Mouse (Mus musculus) yolk sac, embryonic 10.5 days (tissue): ENCODE measurements around the gene Traf3ip1.
A peak's percentile ranks its signal among the peaks of the same experiment; 100 is the strongest.

Experiments
- DNase-seq: peaks from one replicate; pipeline ENCODE4 v3.0.0-alpha.2; 2017; ENCODE audit warnings: low spot score

Traf3ip1 gene

GRCm38 (mm10) chr1:91533961-91534723 is 39.7 kb downstream of the Traf3ip1 start:
- no peak for DNase-seq

DNA sequence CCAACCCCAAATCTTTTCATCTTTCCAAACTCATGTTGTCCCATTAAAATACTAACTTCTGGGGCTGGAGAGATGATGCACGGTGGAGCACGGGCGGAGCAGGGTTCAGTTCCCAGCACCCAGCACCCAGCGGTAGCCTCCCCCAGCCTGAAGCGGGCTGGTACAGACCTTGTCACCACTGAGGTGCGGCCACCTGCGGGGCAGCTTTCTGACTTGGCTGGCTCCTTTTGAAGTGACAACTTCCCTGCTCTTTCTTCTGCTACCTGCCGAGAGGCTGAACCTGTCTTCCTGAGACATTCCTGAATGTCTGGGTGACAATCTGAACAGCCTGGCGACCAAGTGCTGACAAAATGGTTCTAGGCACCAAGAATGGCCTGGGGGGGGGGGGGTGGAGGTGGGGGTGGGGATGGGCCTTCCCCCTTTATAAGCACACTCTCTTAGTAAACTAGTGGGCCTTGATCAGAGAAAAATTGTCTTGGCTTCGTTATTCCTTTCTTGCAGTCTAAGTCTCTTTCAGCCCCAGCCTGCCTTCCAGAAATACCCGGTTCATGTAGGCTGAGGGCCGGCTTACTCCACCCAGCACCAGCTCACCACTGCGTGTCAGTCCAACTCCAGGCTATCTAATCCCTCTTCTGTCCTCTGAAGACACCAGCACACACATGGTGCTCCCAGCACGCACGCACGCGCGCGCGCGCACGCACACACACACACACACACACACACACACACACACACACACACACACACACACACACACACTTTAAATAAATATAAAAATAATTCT is 43.5 kb downstream of the Traf3ip1 start:
- DNase-seq, result peak; percentile 56

GRCm38 (mm10) chr1:91538570-91538929 is 44.1 kb downstream of the Traf3ip1 start:
- DNase-seq, result no peak

DNA sequence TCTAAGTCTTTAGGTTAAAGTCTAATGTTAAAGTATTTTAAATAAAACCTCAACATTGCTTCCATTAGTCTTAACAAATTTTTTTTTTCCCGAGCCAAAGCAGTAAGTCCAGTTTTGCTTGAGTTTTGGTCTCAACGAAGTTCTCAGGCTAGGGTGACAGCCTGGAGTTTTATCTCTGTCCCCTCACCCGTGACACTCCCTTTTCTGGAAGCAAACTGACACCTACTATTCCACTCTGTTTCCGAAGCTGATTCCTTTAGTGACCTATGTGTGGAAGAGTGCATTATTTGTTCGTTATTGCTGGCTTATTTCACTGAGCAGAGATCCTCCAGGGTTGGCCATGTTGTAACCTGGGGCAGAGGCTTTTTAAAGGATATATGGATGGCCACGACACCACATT is 44.8 kb downstream of the Traf3ip1 start:
- no peak for DNase-seq

- no peak for DNase-seq
Measured at GRCm38 (mm10) chr1:91539704-91540270, 45.3 kb downstream of the Traf3ip1 start.

- DNase-seq, result peak; percentile 99
Measured at GRCm38 (mm10) chr1:91540271-91540826, 45.9 kb downstream of the Traf3ip1 start, which contains the start of gene Asb1. Asb1 (plus strand) TSS chr1:91540544.

DNA sequence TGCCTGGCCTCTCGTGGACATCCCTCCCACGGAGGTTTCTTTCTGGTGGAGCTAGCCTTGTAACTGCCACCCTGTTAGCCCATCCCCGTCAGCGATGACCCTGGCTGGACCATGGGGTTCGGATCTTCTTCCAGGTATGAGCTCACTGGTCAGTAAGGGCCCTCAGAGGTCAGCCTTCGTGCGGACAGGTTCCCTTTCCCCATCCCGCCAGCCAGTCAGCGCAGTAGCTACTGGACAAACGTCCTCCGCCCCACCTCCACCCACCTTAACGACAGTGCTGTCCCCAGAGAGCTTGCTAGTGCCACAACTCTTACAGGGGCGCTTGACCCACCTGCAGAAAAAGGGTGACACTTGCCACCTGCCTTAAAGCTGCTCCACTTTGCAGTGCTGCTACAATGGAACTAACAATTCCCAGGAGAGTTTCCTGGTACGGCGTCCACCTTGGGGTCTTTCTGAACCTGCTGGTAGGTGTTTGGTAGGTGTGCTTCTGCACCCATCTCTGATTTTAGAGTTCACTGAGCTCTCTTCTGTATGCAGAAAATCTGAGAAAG is 46.7 kb downstream of the Traf3ip1 start:
- peak; percentile 51 for DNase-seq

GRCm38 (mm10) chr1:91543974-91544373 is 49.5 kb downstream of the Traf3ip1 start:
- no peak for DNase-seq

DNA sequence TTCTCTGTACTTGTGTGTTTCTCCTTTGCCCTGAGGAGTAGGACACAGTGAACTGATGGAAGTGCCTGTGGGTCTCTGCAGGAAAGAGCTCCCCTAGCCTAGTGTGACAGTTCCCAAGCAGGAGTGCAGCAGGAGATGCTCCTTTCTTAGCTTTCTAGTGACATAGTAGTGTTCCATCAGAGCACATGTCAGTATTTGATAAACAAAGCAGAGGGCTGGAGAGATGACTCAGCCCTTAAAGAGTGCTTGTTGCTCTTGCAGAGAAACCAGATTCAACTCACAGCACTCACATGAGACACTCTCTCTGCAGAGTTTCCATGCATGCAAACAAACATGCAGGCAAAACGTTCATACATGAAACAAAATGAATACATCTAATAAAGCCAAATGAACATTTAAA is 50.8 kb downstream of the Traf3ip1 start:
- DNase-seq, result no peak

GRCm38 (mm10) chr1:91547567-91547966 is 53.1 kb downstream of the Traf3ip1 start:
- no peak for DNase-seq

DNA sequence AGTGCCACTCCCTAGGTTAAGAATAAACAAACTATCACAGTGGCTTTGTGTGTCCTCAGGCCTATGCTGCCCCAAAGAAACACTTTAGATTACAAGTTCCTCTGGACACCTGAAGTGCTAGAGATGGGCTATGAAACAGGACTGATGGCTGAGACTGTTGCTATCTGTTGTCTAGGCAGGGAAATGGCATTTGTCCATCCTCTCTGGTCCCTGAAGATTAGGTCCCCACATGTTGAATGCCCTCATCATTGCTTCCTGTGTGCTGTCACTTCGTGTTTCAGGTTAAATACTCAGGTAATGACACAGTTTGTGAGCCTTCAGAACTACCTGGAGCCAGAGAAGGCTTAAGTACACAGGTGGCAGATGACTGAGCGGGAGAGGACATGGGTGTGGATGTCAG is 54.6 kb downstream of the Traf3ip1 start:
- DNase-seq, result no peak

- DNase-seq, result no peak
Measured at GRCm38 (mm10) chr1:91557099-91557498, 62.7 kb downstream of the Traf3ip1 start.

- DNase-seq, result no peak
Measured at GRCm38 (mm10) chr1:91561226-91561625, 66.8 kb downstream of the Traf3ip1 start.

DNA sequence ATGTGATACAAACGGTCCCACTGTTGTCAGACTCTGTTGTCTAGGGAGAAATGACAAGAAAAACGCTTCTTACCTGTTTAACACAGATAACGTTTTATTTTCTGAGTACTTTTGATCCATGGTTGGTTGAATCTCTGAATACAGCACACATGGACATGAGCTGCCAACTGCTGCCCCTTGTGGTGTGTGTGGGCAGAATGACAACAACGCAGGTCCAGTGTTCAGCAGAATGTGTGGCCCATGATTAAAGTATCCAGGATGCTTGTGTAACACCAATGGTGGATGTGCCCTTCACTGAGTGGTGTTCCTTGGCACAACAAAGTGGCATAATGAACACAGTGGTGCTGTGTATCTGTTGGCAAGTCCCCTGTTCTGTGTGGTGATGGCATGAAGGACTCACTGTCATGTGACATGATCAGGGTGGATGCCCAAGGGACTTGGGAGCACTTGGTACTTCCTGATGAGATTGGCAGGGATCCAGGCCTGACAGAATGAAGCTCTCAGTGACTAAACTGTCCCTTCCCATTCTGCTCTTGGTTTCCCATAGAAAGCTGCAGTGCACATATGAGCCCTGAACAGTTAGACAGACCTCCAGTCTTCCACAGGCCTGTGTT is 68.6 kb downstream of the Traf3ip1 start:
- DNase-seq, result no peak

- no peak for DNase-seq
Measured at GRCm38 (mm10) chr1:91564004-91564403, 69.6 kb downstream of the Traf3ip1 start.

- DNase-seq, result no peak
Measured at GRCm38 (mm10) chr1:91564598-91564997, 70.2 kb downstream of the Traf3ip1 start.

DNA sequence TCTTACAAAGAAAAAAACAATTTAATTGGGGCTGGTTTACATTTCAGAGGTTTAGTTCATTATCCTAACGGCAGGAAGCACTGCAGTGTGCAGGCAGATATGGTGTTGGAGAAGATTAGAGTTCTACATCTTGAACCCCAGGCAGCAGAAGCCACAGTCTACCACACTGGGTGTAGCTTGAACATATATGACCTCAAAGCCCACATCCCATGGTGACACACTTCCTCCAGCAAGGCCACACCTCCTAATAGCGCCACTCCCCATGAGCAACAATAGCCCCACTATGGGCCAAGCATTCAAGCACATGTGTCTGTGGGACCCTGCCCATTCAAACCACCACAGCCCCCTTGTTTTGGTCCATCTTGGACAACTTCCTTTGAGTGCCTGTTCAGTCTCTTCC is 72.8 kb downstream of the Traf3ip1 start:
- DNase-seq, result no peak

- DNase-seq, result no peak
Measured at GRCm38 (mm10) chr1:91572458-91572857, 78.0 kb downstream of the Traf3ip1 start.

- DNase-seq, result no peak
Measured at GRCm38 (mm10) chr1:91574208-91574607, 79.8 kb downstream of the Traf3ip1 start.

DNA sequence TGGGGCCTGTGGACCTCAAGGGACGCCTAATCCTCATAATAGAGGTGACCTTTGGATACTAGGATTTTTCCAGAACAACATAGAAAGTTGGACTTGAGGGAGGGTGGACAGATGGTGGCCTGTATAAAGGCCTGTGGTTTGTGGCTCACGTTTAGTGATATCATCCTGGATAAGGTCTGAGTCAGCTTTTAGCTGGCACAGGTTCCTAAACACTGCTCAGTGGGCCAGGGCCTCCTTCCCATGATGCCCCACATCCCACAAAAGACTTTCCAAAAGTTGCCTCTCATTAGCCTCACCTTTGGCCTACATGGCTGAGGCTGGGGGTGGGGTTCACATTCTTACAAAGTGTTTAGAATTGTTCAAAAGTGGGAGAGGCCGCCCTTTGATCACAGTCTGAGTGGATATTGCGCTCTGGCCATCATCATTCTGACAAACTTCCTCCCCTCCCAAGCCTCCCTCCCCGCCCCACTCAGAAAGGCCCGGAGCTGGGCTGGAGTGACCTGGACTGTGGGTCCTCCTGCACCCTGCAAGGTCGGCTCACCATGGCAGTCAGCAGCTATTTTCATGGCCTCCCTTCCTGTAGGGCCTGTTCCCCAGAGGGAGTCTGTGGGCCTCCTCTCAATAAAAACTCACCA is 83.6 kb downstream of the Traf3ip1 start:
- DNase-seq, result no peak
